Mouse (Mus musculus): ENCODE data around the gene Nrip1.

Nrip1 gene

DNA sequence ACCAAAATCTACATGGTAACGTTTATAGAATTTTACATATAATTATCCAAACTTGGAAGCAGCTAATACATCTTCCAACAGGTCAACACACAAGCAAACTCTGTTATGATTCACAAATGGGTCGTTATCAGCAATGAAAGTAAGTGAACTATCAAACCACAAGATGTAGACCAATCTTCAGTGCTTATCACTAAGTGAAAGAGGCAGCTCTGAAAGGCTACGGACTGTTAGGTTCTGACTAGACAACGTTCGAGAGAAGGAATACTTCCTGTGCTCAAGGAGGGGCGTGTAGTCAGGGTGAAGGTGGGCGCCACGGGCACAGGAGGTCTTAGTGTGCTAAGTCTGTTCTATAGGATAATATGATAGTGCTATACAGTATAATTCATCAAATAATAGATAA lies 93.3 kb downstream of the Nrip1 start:
- no peak for DNase-seq (ENCODE audit: low spot score in 2 of 2)

- DNase-seq (ENCODE audit: low spot score in 2 of 2), result no peak
Observed at GRCm38 (mm10) chr16:76276271-76276670, 97.4 kb downstream of the Nrip1 start.

DNA sequence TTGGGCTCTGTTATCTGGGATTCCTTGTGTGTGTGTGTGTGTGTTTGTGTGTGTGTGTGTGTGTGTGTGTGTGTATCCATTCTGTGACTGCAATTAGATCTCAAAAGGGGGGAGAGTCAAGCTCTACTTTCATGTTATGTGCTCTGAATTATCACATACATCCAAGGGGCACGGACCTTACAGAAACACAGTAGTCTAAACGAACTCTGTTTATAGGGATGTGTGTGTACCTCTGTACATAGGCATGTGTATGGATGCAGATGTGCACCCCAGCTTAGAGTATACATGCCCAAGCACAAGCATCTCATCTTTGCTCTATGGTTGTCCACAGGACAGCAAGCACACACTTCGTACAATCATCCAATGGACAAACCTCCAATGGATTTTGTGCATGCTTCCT lies 98.0 kb downstream of the Nrip1 start:
- no peak for DNase-seq (ENCODE audit: low spot score in 2 of 2)

GRCm38 (mm10) chr16:76275166-76275565 lies 98.5 kb downstream of the Nrip1 start:
- DNase-seq (ENCODE audit: low spot score in 2 of 2), result no peak

DNA sequence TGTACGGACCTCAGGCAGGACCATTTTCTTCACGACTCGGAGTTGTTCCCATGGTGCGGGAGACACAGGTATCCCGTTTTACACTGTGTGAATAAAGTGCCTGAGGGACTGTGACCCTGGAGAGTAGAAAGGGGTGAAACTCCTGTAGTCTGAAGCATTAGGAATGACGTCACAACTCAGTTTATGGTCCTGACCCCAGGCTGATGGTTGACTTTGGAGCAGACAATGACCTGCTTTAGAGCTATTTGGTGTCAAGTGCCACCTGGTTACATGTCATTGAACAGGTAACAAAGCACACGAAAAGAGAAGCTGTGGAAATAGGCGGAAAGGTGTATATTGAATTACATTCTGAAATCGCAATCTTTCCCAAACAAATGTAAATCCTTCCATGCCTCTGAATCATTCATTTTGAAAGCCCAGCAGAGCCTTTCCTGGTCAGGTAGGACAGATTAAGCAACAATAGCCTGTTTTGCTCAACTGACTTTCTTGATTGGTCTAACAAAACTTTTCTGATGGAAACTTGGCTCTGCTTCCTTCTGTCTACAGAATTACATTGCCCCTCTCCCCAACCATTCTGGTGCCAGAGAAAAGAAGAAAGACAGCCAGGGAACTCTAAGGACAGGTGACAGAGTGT lies 106.9 kb downstream of the Nrip1 start:
- DNase-seq (ENCODE audit: low spot score in 2 of 2), result no peak

DNA sequence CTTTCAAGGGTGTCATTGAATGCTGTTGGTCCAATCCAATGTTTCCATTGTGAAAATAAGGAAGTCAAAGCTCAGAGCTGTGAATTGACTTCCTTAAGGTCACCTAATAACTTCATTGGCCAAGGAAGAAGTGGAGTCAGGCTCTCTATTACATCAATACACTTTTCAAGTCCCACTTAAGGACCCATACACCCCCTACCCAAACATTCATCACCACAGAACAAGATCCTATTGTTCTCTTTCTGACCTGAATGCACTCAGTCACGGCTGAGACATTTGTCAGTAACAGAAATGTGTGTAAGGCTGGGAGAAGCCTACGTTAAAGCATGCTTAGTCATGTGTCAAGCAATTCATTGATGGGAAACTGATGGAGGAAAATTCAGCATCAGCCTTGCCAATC lies 107.8 kb downstream of the Nrip1 start:
- no peak for DNase-seq (ENCODE audit: low spot score in 2 of 2)

DNA sequence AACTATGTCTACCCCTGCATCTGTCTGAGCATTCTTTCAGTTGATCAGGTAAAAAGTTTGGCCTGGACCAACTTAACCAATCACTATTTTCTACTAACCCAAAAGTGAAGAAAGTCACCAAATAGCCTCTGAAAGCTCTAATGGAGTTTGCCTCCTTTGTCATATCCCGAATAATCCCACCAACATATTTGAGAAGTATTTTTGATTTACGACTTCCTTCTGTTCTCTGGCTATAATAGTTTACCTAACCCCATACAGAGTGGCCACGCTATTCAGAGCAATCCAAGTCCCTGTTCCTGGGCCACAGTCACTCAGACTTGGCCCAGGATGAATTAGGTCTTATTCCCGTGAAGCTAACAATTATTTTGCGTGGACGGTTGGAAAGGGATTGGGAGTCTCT lies 108.3 kb downstream of the Nrip1 start:
- no peak for DNase-seq (ENCODE audit: low spot score in 2 of 2)

DNA sequence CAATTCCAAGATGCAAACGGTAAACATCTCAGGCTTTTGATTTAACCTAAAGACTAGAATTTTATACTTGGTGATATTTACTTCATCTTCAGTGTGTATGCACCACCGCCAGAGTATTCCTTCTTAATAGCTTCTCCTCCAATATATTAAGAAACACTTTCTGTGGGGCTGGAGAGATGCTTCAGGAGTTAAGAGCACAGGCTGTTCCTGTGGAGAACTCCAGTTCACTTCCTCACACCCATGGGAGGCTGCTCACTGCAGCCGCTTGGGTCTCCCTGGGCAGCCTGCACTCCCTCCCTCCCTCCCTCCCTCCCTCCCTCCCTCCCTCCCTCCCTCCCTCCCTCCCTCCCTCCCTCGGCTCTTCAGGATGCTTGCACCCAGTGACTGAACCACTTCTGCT lies 110.2 kb downstream of the Nrip1 start:
- no peak for DNase-seq (ENCODE audit: low spot score in 2 of 2)

GRCm38 (mm10) chr16:76260296-76260695 lies 113.3 kb downstream of the Nrip1 start:
- no peak for DNase-seq (ENCODE audit: low spot score in 2 of 2)

DNA sequence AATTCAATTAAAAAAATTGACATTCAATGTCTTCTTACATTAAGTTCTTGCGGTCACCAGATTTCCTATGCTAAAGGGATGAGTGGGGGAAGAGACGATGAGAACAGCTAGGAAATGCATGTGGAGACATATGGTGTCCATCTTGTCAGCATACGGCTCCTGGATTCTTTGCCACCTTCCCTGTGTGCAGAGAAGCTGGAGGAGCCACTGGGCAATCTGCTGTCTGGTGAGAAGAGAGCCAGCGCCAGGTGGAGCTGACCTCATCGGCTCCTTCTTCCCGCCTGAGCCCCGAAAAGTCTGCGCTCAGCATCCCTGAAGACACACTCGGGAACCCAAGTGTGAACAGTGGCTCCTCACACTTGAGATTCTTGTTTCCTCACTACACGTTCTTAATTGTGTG lies 121.8 kb downstream of the Nrip1 start:
- DNase-seq (ENCODE audit: low spot score in 2 of 2), result no peak

DNA sequence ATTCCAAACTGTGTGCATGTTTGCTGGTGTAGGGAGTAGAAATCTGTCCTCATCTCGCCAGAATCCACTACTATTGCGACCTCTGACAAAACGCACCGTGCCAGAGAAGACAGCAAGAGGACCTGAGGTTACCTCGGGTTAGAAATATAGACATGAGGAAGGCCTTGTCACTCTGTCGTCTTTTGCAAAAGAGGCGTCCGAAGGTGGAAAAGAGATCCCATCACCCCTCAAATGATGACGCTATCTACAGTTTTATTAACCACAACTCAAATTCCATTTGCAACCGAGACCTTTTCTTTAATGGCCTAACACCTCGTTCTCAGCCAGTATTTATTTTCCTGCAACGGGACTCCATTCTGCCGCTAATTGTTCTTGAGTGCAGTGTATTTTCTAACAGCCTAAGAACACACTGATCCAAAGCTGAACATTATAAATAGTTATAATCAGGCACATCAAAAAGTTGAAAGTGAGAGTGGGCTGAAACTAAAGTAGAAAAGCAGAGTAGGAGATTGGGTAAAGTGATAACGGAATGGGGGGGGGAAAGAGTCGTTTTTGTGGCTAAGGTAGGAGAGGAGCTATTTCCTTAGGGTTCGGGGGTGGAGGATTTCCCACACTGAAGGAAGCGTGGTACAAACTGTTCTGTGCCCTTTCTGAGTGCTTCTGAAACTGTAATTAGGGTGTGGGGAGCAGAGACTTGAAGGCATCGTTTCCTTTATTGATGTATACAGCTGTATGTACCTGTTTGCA lies 124.1 kb downstream of the Nrip1 start:
- DNase-seq (ENCODE audit: low spot score in 2 of 2), result no peak

- no peak for DNase-seq (ENCODE audit: low spot score in 2 of 2)
Observed at GRCm38 (mm10) chr16:76242850-76243249, 130.8 kb downstream of the Nrip1 start.

DNA sequence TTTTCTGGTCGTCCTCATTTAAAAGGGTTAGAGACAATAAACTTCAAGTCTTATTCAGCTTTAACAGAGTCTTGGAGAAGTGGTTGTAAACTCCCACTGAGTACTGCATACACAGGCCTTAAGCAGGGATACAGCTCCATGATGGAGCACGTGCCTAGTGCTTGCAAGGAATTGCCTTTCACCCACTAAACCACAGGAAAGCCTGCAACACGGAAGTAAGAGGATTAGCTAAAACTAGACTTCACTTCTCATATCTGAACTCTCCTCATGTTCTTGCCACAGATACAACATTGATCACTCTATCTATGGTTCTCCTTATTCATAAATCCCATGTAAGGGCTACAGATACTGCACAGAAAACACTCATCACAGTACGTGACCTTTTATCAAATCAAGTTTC lies 132.4 kb downstream of the Nrip1 start:
- no peak for DNase-seq (ENCODE audit: low spot score in 2 of 2)

GRCm38 (mm10) chr16:76239353-76239752 lies 134.3 kb downstream of the Nrip1 start:
- DNase-seq (ENCODE audit: low spot score in 2 of 2), result no peak

DNA sequence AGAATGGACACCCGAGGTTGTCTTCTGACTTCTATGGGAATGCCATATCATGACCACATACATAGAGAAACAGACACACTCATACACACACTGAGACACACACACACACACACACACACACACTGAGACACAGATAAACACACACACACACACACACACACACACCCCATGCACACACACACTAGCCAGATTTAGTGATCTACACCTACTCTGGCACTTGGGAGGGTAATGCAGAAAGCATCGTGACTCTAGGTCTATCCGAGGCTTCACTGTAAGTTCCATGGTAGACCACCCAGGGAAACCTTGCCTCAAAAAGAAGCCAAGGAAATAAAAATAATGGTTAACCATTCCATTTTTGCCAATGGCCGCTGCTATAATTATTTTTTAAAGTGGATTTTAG lies 134.8 kb downstream of the Nrip1 start:
- no peak for DNase-seq (ENCODE audit: low spot score in 2 of 2)
